Mouse (Mus musculus): Measurements from ENCODE around the gene Aspscr1. TPM values are rescaled to one million over a fixed set of nuclear protein-coding genes. Genes with fewer than 3 reads are reported as not detected.

Aspscr1 gene
- total RNA-seq, 2 experiments from 2014 or later, result 47.4 to 54.9 TPM

GRCm38 (mm10) chr11:120647047-120647830 lies 25.5 kb upstream of the Aspscr1 start:
- H3K27ac ChIP-seq, result peak overlapping the region; percentile 92
- intact Hi-C loops (cut with DNase I), result no loop called here
- no peak for DNase-seq (ENCODE audit: extremely low spot score in 1 of 2, low spot score in 2 of 2)
- H3K4me3 ChIP-seq, result peak overlapping the region; percentile 61
- no peak for TF ChIP-seq CTCF (IDR thresholded peaks at IDR 0.05)

GRCm38 (mm10) chr11:120648001-120648476 lies 24.7 kb upstream of the Aspscr1 start, which contains the start of gene Myadml2:
Gene Myadml2 (minus strand): TSS chr11:120648158.
- H3K27ac ChIP-seq, result peak within 1 kb of the TSS; percentile 92
- H3K4me3 ChIP-seq, result peak within 1 kb of the TSS; percentile 61
- no peak for DNase-seq (ENCODE audit: extremely low spot score in 1 of 2, low spot score in 2 of 2)
- no peak for TF ChIP-seq CTCF (IDR thresholded peaks at IDR 0.05)
- intact Hi-C loops (cut with DNase I), result no loop called here

DNA sequence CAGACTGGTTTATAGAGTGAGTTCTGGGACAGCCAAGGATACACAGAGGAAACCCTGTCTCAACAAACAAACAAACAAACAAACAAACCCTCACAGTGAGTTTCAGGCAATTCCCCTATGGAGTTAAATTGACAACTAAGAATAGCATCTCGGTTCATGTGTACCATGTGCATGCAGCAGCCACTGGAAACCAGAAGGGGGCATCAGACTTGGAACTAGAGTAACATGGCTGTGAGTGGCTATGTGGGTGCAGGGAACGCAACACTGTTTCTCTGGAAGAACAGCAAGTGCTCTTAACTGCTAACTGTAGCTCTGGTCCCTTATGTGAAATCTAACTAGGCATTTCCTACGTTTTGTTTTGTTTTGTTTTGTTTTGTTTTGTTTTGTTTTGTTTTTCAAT lies 20.9 kb upstream of the Aspscr1 start:
- no peak for DNase-seq (ENCODE audit: extremely low spot score in 1 of 2, low spot score in 2 of 2)
- Histone ChIP-seq H3K4me3 (no peak overlapping the region), H3K27ac (no peak overlapping the region)
- TF ChIP-seq CTCF (IDR thresholded peaks at IDR 0.05), result peak; percentile 31
- intact Hi-C loops (cut with DNase I), result loop anchor here (10.0 kb wide), 1 partner anchor 123 kb away; no protein-coding TSS in a partner anchor

DNA sequence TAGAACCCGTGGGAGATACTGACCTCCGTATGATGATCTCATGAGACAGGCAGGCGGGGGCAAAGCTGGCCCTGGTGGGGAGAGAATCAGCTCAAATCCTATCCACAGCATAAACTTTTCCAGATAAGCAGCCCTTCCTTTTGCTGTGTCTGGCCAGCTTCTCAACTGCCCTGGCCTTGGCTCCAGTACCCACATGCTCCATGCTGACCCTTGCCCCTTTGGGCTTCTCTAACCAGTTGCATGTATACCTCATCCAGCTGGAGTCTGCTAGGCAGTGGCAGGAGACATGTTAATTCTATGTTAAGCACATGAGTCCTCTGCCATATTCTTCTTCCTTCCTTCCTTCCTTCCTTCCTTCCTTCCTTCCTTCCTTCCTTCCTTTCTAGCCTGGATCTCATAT lies 18.0 kb upstream of the Aspscr1 start:
- intact Hi-C loops (cut with DNase I), result loop anchor here (10.0 kb wide), 1 partner anchor 120 kb away; no protein-coding TSS in a partner anchor
- Histone ChIP-seq H3K27ac (no peak overlapping the region), H3K4me3 (no peak overlapping the region)
- DNase-seq (ENCODE audit: extremely low spot score in 1 of 2, low spot score in 2 of 2), result no peak
- TF ChIP-seq CTCF (IDR thresholded peaks at IDR 0.05), result no peak

DNA sequence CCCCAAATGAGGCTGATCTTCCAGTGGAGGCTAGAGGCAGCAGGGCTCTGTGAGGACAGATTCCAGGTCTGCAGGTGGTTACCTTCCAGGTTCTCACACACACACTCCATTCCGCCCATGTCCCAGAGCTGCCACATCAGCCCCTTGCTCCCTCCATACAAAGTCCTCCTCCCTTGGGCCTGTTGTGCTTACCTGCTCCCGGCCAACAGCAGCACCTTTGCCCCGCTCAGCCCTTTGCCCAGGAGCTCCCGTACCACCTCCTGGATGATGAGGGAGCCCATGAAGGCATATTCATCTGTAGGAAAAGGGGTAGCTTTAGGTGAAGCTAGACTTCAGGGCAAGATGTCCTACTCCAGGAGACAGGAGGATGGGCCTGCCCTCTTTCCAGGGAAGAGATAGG lies 15.5 kb upstream of the Aspscr1 start:
- H3K4me3 ChIP-seq, result no peak overlapping the region
- no peak overlapping the region for H3K27ac ChIP-seq
- TF ChIP-seq CTCF (IDR thresholded peaks at IDR 0.05), result no peak
- intact Hi-C loops (cut with DNase I), result loop anchor here (10.0 kb wide), 1 partner anchor 118 kb away; no protein-coding TSS in a partner anchor
- no peak for DNase-seq (ENCODE audit: extremely low spot score in 1 of 2, low spot score in 2 of 2)

DNA sequence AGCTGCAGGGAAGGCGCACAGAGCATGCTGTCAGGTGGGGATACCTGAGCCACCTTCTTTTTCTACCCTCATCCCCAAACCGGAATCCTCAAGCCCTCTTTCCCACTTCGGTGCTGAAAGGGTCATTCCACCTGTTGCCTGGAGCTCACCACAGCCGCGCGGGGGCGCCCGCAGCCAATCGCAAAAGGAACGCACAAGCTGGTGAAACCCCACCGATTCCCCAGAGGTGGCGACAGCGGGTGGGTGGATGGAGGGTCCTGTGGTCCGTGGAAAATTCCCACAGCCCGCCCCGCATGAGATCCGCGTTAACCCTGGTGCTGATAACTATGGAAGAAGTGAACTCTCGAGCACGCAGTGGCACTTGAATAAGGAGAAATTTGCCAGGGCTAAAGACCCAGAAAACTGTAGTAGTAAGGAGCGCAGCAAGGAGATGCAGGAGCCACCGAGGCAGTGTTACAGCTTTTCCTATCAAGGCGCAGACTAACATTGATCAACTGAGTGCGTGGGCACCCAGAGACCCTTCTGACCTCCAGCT lies 13.8 kb upstream of the Aspscr1 start:
- intact Hi-C loops (cut with DNase I), result loop anchor here (1.0 to 10.0 kb wide), 2 partner anchors 53 to 116 kb away; no protein-coding TSS in a partner anchor
- H3K4me3 ChIP-seq, result peak overlapping the region; percentile 46
- DNase-seq (ENCODE audit: extremely low spot score in 1 of 2, low spot score in 2 of 2), result peak; percentile 68 to 72
- no peak overlapping the region for H3K27ac ChIP-seq
- peak; percentile 81 for TF ChIP-seq CTCF (IDR thresholded peaks at IDR 0.05)

GRCm38 (mm10) chr11:120659509-120660300 lies 13.1 kb upstream of the Aspscr1 start:
- no peak for TF ChIP-seq CTCF (IDR thresholded peaks at IDR 0.05)
- intact Hi-C loops (cut with DNase I), result loop anchor here (1.0 to 10.0 kb wide), 2 partner anchors 53 to 115 kb away; no protein-coding TSS in a partner anchor
- no peak for DNase-seq (ENCODE audit: extremely low spot score in 1 of 2, low spot score in 2 of 2)
- Histone ChIP-seq H3K27ac (peak overlapping the region; percentile 2), H3K4me3 (peak overlapping the region; percentile 46)

- peak; percentile 49 for TF ChIP-seq CTCF (IDR thresholded peaks at IDR 0.05)
- intact Hi-C loops (cut with DNase I), result no loop called here
- H3K27ac ChIP-seq, result peak overlapping the region; percentile 2
- H3K4me3 ChIP-seq, result peak overlapping the region; percentile 46
- no peak for DNase-seq (ENCODE audit: extremely low spot score in 1 of 2, low spot score in 2 of 2)
Measured at GRCm38 (mm10) chr11:120660301-120661075, 12.3 kb upstream of the Aspscr1 start.

GRCm38 (mm10) chr11:120661076-120661460 lies 11.7 kb upstream of the Aspscr1 start, which contains the start of gene Notum:
Gene Notum (minus strand): TSS chr11:120661175.
- peak within 1 kb of the TSS; percentile 2 for H3K27ac ChIP-seq

GRCm38 (mm10) chr11:120662759-120663158 lies 10.0 kb upstream of the Aspscr1 start:
- DNase-seq (ENCODE audit: extremely low spot score in 1 of 2, low spot score in 2 of 2), result no peak
- intact Hi-C loops (cut with DNase I), result no loop called here
- no peak for TF ChIP-seq CTCF (IDR thresholded peaks at IDR 0.05)
- Histone ChIP-seq H3K4me3 (no peak overlapping the region), H3K27ac (no peak overlapping the region)

More at GRCm38 (mm10) chr11:120661076-120661460, 11.7 kb upstream of the Aspscr1 start, which contains the start of gene Notum:
- no peak for DNase-seq (ENCODE audit: extremely low spot score in 1 of 2, low spot score in 2 of 2)
- peak within 1 kb of the TSS; percentile 46 for H3K4me3 ChIP-seq
- no peak for TF ChIP-seq CTCF (IDR thresholded peaks at IDR 0.05)
- intact Hi-C loops (cut with DNase I), result no loop called here

DNA sequence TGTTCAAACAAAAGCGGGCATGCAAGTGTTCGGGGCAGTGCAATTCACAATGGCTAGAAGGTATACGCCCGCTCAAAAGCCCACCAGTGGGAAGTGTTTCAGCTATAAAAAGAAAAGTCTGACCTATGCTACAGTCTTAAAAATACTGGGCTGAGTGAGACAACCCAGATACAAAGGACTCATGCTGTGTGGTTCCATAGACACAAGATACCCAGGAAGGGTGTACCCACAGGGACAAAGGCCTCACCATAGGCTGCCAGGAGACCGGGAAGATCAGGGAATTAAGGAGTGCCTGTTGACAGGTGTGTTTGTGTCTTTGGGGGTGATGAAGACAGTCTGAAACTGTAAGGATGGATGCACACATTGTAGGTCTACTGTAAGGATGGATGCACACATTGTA lies 9.1 kb upstream of the Aspscr1 start:
- Histone ChIP-seq H3K27ac (no peak overlapping the region), H3K4me3 (no peak overlapping the region)
- TF ChIP-seq CTCF (IDR thresholded peaks at IDR 0.05), result no peak
- intact Hi-C loops (cut with DNase I), result no loop called here
- no peak for DNase-seq (ENCODE audit: extremely low spot score in 1 of 2, low spot score in 2 of 2)

Data from left cerebral cortex, adult 2 months (tissue).